Mouse (Mus musculus) forebrain, postnatal 0 days (tissue): ENCODE measurements around the gene Cnot9. TPM values are rescaled to one million over a fixed set of nuclear protein-coding genes. Genes with fewer than 3 reads are reported as not detected.

Source experiments
- ATAC-seq: fragments of 200-750 bp; cut with Nextera tagmentation; 2 replicates; pipeline ENCODE4 v1.8.0; 2017; ENCODE audit warnings: mild to moderate bottlenecking, moderate library complexity
- DNase-seq: peaks from one replicate; pipeline ENCODE4 v3.0.0-alpha.2; 2015
- H3K27ac ChIP-seq: fragments of 300-500 bp; sonication (generic); 2 replicates; pipeline ENCODE4 v1.5.1; 2014; ENCODE audit warnings: low read depth, mild to moderate bottlenecking, antibody characterized with exemption, low read length, moderate library complexity, mixed read lengths
- H3K27me3 ChIP-seq: fragments of 300-500 bp; sonication (generic); 2 replicates; pipeline ENCODE4 v1.6.1; 2014; ENCODE audit warnings: mild to moderate bottlenecking, low read length, mixed read lengths; ENCODE audit not compliant: insufficient read depth
- H3K36me3 ChIP-seq: fragments of 300-500 bp; sonication (generic); 2 replicates; pipeline ENCODE4 v1.6.1; 2014; ENCODE audit warnings: mild to moderate bottlenecking, moderate library complexity; ENCODE audit not compliant: insufficient read depth
- H3K4me1 ChIP-seq: fragments of 300-500 bp; sonication (generic); 2 replicates; pipeline ENCODE4 v1.6.1; 2014; ENCODE audit warnings: antibody characterized with exemption; ENCODE audit not compliant: insufficient read depth
- H3K4me2 ChIP-seq: fragments of 300-500 bp; sonication (generic); 2 replicates; pipeline ENCODE4 v1.6.1; 2014; ENCODE audit warnings: low read depth, mild to moderate bottlenecking, moderate library complexity
- H3K4me3 ChIP-seq: fragments of 300-500 bp; sonication (generic); 2 replicates; pipeline ENCODE4 v1.5.1; 2014; ENCODE audit warnings: low read depth, low read length, mixed read lengths
- H3K9ac ChIP-seq: fragments of 300-500 bp; sonication (generic); 2 replicates; pipeline ENCODE4 v1.6.1; 2014; ENCODE audit warnings: mild to moderate bottlenecking
- H3K9me3 ChIP-seq: fragments of 300-500 bp; sonication (generic); 2 replicates; pipeline ENCODE4 v1.6.1; 2016; ENCODE audit warnings: low read length
- CTCF ChIP-seq: sonication (generic); IDR thresholded peaks from 2 replicates; pipeline ENCODE4 v1.5.1; 2016; ENCODE audit warnings: antibody characterized with exemption, control low read depth, low read depth
- WGBS: fragments of 180-500 bp; shearing (Covaris S2); extraction: QIAGEN DNeasy Blood & Tissue Kit; methylation state at CpG from one replicate; pipeline ENCODE4 v1.1.7; 2014; 5-methylcytosine and 5-hydroxymethylcytosine counted together
- polyA plus RNA-seq: library from polyadenylated mRNA; unstranded; fragments of >200 nt; fragmentation: Nextera tagmentation; extraction: Ambion mirVana; gene quantifications from 2 replicates; pipeline ENCODE4 v1.2.1, GENCODE M21; 2015
- total RNA-seq: library from RNA; depleted of rRNA; stranded (reverse); fragments of >200 nt; gene quantifications from 2 replicates; pipeline ENCODE4 v1.2.3, GENCODE M21; 2014; rRNA removed

Cnot9 gene
- total RNA-seq (32.2 and 39.1 TPM in 2 replicates), polyA plus RNA-seq (49.0 and 52.3 TPM in 2 replicates)

DNA sequence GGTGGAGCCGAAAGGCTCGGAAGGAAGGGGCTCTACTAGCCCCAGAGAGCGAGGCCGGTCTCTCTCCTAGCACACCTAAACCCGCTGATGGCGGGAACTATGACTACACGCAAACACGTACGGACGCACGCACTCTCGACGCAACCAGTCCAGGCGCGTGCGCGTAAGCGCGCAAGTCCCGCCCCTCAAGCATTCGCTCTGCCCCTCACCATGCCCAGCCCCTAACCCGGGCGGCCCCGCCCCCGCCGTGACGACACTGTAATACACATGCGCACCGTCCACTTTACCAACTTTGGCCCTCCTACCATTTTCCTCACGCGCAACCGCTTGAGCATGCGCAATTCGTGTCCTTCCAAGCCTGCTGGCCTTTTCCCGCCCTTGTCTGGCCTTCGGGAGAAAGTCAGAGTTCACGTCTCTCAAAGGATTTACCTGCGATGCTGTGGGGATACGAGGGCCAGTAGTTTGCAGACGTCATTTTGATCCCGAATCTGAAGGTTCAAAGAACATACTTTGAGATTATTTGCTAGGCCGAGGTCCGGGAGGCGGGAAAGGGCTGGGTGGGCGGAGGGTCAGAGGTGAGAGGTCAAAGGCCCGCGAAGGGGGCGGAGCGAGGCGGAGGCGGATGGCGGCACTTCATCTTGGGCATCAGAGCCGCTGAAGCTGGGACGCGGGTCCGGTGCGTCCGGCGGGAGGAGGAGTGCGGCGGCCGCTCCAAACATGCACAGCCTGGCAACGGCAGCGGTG, at the start of gene Cnot9:
TSS of gene Cnot9 (plus strand) at position 338 of the 744 bp plus-strand sequence.
- DNase-seq (peak; percentile 100), ATAC-seq (peak; percentile 100)
- peaks cover 18% of the 10 kb centered on the region; the same call in 1 of the 2 replicates for H3K4me1 ChIP-seq
- H3K9me3 ChIP-seq: no peaks in the 10 kb centered on the region
- H3K4me3 ChIP-seq: peak within 1 kb of the TSS; percentile 78
- H3K27me3 ChIP-seq: no peaks in the 10 kb centered on the region
- TF ChIP-seq CTCF: no peak
- H3K9ac ChIP-seq: peak within 1 kb of the TSS; percentile 90
- H3K4me2 ChIP-seq: peak within 1 kb of the TSS; percentile 77
- peak within 1 kb of the TSS; percentile 82 for H3K27ac ChIP-seq
- no peaks in the 10 kb centered on the region for H3K36me3 ChIP-seq
- WGBS: under 1% methylated on average over 64 of the region's 64 CpGs

DNA sequence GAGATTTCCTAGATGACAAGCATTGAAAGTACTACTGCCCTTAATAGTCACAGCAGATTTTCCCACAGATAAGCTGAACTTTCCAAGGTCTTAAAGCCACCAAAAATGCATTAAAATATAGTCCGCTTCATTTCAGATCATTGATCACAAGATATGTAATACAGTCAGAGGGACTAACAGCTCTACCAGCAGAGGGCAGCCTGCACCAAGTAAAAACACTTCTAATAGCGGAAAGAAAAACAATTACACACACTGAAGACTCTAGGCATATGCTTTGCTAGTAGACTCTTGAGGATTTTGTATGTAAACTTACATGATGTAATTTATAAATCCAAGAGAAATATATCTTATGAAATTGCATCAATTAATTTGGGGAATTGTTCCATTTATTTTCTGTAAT, 45.6 kb upstream of the Cnot9 start:
- DNase-seq (peak; percentile 14), ATAC-seq (no peak)
- WGBS: 70% methylated on average over 2 of the region's 2 CpGs
- no peak overlapping the region for H3K4me3 ChIP-seq
- peaks cover 32% of the 10 kb centered on the region for H3K36me3 ChIP-seq
- no peaks in the 10 kb centered on the region for H3K4me1 ChIP-seq
- TF ChIP-seq CTCF: peak; percentile 65
- no peaks in the 10 kb centered on the region for H3K9me3 ChIP-seq
- H3K27ac ChIP-seq: no peak overlapping the region
- no peaks in the 10 kb centered on the region for H3K27me3 ChIP-seq
- no peak overlapping the region for H3K4me2 ChIP-seq
- no peak overlapping the region for H3K9ac ChIP-seq

DNA sequence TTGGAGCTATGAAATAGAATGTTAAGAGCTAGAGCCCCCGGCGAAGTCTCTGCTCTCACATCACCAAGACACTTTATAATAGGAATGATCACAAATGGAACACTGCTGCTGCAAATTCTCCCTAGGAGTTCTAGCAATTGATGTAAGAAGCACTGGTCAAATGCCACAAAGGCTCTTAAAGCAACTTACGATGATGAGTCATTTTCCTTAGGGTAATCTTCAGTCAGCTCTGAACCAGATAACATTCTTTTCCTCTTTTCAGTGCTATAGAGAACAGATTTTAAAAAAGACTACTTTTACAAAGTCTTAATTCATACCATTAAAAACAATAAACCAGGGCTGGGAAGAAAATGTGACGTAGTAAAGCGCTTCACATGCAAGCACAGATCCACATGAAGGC, 20.1 kb upstream of the Cnot9 start:
- no peak for TF ChIP-seq CTCF
- ATAC-seq: no peak
- H3K36me3 ChIP-seq: peaks cover 62% of the 10 kb centered on the region
- no peaks in the 10 kb centered on the region for H3K4me1 ChIP-seq
- no peak for DNase-seq
- H3K4me3 ChIP-seq: no peak overlapping the region
- H3K9ac ChIP-seq: no peak overlapping the region
- H3K4me2 ChIP-seq: no peak overlapping the region
- no peaks in the 10 kb centered on the region for H3K9me3 ChIP-seq
- H3K27me3 ChIP-seq: no peaks in the 10 kb centered on the region
- no peak overlapping the region for H3K27ac ChIP-seq
- WGBS: 93% methylated on average over 5 of the region's 5 CpGs

DNA sequence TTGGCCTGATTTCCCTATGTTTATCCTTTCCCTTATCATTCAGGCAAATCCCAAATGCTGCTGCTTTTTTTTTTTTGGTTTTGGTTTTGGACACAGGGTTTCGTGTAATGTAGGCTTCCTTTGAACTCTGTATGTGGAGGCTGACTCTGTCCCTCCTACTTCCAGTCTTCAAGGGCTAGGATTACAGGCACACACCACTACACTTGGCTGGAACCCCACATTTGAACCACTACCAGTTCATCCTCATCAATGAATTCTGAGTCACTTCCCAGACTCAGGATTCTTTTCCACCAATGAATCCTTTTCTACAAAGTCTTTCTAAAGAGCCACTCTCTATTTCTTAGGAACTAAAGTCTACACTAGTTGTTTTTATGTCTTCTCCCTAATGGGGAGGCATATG, 4.8 kb upstream of the Cnot9 start:
- DNase-seq (no peak), ATAC-seq (no peak)
- Histone ChIP-seq H3K36me3 (no peaks in the 10 kb centered on the region), H3K27ac (no peak overlapping the region), H3K4me1 (peaks cover 9% of the 10 kb centered on the region; the same call in 1 of the 2 replicates), H3K27me3 (no peaks in the 10 kb centered on the region), H3K4me3 (no peak overlapping the region), H3K4me2 (no peak overlapping the region), H3K9ac (no peak overlapping the region), H3K9me3 (no peaks in the 10 kb centered on the region)
- TF ChIP-seq CTCF: no peak
- WGBS: 70% methylated on average over 1 of the region's 1 CpGs

DNA sequence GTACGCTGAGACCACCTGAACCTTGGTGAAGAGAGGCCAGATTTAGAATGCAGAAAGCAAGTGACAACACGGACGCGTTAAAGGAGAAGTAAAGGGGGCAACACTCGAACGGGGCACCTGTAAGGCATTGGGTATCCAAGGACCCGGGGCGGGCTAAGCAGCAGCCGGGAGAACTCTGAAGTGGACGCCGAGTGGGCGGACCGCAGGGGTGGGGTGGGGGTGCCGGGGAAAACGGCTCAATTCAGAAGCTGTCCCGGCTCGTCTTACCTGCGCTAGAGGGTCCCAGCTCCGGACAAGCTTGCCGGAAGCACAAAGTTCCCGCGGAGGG, 501 bp upstream of the Cnot9 start:
- peaks cover 18% of the 10 kb centered on the region; the same call in 1 of the 2 replicates for H3K4me1 ChIP-seq
- H3K4me3 ChIP-seq: peak overlapping the region; percentile 78
- H3K27ac ChIP-seq: no peak overlapping the region
- no peaks in the 10 kb centered on the region for H3K36me3 ChIP-seq
- peak overlapping the region; percentile 65 for H3K4me2 ChIP-seq
- H3K27me3 ChIP-seq: no peaks in the 10 kb centered on the region
- ATAC-seq (peak; percentile 36), DNase-seq (no peak)
- H3K9me3 ChIP-seq: no peaks in the 10 kb centered on the region
- H3K9ac ChIP-seq: peak overlapping the region; percentile 61
- TF ChIP-seq CTCF: no peak
- under 1% methylated on average over 22 of the region's 22 CpGs for WGBS

DNA sequence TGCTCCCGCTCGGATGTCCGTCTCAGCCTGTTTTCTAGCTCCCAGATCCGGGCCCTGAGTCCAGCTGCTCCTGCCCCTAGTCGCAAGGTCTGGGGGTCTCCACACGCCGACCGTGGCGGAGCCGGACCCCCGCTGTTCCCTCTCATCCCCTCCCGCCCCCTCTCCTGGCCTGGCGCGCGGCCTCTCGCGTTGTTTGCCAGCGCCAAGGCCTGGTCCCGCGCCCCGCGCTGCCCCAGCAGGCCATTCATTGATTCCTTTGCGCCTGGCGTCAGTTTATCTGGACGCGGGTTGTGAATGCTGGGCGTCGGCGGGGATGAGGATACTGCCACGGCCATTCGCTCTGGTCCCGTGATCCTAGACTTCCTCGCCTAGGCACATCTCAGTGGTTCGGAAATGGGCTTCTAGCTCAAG, 618 bp downstream of the Cnot9 start:
- no peaks in the 10 kb centered on the region for H3K27me3 ChIP-seq
- peaks cover 18% of the 10 kb centered on the region; the same call in 1 of the 2 replicates for H3K4me1 ChIP-seq
- ATAC-seq (peak; percentile 5; the same call in 1 of the 2 replicates), DNase-seq (peak; percentile 64)
- WGBS: 1% methylated on average over 34 of the region's 34 CpGs
- H3K36me3 ChIP-seq: no peaks in the 10 kb centered on the region
- peak overlapping the region; percentile 90 for H3K9ac ChIP-seq
- H3K27ac ChIP-seq: peak overlapping the region; percentile 82
- H3K9me3 ChIP-seq: no peaks in the 10 kb centered on the region
- no peak for TF ChIP-seq CTCF
- peak overlapping the region; percentile 78 for H3K4me3 ChIP-seq
- H3K4me2 ChIP-seq: peak overlapping the region; percentile 77

DNA sequence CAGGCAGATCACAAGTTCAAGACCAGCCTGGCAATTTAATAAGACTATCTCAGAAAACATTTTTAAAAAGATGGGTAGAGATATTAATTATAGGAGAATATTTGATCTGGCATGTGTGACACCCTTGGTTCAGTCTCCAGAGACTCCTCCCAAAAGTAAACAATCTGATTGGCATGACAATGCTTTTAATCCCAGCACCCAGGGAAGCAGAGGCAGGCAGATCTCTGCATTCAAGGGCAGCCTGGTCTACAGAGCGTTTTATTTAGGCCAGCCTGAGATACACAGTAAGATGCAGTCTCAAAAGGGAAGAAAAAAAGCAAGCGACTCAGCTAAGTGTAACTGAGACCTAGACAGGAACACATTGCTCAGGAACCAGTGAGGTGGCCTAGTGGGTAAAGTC, 1.9 kb downstream of the Cnot9 start:
- Histone ChIP-seq H3K27me3 (no peaks in the 10 kb centered on the region), H3K4me1 (peaks cover 18% of the 10 kb centered on the region; the same call in 1 of the 2 replicates), H3K9me3 (no peaks in the 10 kb centered on the region), H3K36me3 (no peaks in the 10 kb centered on the region), H3K27ac (no peak overlapping the region), H3K9ac (no peak overlapping the region), H3K4me3 (no peak overlapping the region), H3K4me2 (peak overlapping the region; percentile 77; the same call in 1 of the 2 replicates)
- WGBS: 94% methylated on average over 2 of the region's 2 CpGs
- no peak for DNase-seq
- no peak for ATAC-seq
- no peak for TF ChIP-seq CTCF
